Mouse (Mus musculus) left cerebral cortex, adult 18-20 months (tissue): Measurements from ENCODE around the gene Atp6ap1. TPM values are rescaled to one million over a fixed set of nuclear protein-coding genes. Genes with fewer than 3 reads are reported as not detected.
A peak's percentile ranks its signal among the peaks of the same experiment; 100 is the strongest.

ENCODE experiments used
- DNase-seq, 2 experiments: peaks; one replicate each; pipeline ENCODE4 v3.0.0; 2021 to 2022; ENCODE audit warnings: low spot score in 2 of 2, mixed read lengths in 1 of 2
- microRNA-seq, 2 experiments: library from miRNA; unstranded; fragments of <30 nt; microRNA quantifications; one replicate each; pipeline ENCODE4 v1.2.0; 2021
- total RNA-seq, 2 experiments: library from RNA; stranded (reverse); gene quantifications; 2 replicates each; pipeline ENCODE4 v1.2.3; 2021

Atp6ap1 gene
- total RNA-seq, 2 experiments from 2014 or later, result 353 to 362 TPM

DNA sequence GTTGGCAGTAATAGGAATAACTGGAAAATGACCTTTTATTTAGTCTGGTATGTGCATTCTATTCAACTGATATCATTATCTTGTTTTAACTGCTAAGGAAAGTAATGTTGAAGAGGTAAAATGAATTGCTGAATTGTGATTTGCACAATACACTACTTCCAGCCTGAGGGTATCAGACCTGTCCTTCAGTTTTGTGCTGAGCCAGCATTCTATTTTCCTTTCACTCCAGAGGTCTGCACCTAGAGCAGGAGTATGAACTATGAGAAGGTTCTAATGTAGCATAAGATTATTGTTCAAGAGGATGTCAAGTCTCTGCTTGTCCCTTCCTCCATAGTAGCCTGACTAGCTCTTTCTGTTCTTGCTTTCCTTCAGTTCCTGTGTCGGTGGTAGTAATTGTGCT is 1.5 kb downstream of the Atp6ap1 start:
- DNase-seq, result no peak

DNA sequence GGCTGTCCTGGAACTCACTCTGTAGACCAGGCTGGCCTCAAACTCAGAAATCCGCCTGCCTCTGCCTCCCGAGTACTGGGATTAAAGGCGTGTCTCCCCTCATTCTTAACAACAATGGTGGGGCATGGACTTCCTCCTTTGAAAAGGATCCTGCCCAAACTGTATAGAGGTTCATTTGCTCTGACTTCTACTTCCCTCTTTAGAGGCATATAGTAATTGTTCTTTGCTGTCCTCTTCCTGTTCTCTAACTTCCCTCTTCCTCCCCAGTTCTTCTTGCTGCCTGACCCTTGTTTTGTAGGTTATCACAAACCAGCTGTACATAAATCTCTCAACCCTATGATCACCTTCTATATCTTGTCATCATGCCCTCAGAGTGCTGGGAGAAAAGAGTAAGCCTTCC is 2.8 kb downstream of the Atp6ap1 start:
- no peak for DNase-seq

DNA sequence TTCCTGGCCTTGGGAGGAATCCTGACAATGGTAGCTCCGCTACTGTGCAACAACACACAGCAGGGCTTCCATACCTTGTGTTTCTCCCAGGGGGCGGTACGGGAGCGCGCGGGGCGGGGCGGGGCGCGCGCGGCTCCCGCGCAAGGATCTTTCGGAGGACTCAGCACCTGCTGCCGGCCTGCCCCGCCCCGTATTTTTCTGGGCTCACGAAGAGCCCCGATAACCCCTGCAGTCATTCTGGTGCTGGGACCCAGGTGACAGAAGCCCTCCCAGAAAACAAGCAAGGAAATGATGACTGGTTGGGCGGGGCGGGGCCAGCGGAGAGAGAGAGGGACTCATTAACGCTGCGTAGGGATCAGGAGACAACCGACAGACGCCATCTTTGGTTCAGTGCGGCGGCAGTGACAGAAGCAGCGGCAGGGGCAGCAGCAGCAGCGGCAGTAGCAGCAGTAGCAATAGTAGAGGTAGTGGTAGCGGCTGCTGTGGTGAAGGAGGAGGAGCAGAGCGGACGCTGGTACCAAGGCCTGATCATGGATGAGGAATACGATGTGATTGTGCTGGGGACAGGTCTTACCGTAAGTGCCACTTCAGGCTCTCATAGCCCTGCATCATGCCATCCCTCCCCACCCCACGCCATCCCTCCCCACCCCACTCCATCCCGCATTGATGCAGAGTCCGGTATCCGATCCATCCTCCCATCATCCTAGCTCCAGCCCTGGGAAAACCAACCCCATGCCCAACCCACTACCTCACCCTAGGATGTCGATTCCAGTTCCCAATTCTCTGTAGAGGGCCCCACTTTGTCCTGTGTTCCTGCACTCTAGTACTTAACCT is 8.2 kb downstream of the Atp6ap1 start, which contains the start of gene Gdi1:
Gene Gdi1, plus strand, starts transcription at position 132 of the 834 bp plus-strand sequence.
- DNase-seq, result peak; percentile 52 to 67

DNA sequence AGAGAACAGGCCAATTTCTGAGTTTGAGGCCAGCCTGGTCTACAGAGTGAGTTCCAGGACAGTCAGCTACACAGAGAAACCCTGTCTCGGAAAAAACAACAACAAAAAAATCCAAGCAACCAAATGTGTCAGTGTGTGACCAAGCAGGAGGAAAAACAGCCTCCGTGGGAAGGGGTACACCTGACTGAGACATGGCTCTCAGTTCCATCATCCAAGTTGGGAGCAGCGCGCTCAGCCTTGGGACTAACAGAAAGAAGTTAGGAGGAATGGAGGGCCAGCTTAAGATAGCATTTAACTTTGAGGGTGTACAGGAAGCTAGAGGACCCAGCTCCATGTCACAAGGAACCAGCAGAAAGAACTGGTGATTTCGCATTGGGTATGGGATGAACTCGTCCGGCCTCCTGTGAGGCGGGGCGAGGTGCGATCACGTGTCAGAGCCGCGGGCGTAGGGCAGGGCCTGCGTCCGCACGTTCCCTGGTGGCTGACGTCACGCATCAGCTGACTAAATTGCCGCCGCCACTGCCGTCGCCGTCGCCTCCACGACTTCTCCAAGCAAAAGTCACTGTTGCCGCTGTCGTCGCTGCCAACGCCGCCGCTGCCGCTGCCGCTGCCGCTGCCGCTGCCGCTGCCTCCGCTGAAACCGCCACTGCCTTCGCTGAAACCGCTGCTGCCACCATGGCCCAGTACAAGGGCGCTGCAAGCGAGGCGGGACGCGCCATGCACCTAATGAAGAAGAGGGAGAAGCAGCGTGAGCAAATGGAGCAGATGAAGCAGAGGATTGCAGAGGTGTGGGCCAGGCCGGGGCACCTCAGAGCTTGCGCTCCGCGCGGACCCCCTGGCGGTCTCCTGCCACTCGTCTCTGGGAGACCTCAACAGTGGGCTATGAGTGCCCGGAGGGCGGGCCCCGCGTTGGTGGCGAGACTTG is 15.9 kb downstream of the Atp6ap1 start, which contains the start of gene Fam50a:
Gene Fam50a, plus strand, starts transcription at position 494 of the 925 bp plus-strand sequence.
- peak; percentile 85 to 89 for DNase-seq

DNA sequence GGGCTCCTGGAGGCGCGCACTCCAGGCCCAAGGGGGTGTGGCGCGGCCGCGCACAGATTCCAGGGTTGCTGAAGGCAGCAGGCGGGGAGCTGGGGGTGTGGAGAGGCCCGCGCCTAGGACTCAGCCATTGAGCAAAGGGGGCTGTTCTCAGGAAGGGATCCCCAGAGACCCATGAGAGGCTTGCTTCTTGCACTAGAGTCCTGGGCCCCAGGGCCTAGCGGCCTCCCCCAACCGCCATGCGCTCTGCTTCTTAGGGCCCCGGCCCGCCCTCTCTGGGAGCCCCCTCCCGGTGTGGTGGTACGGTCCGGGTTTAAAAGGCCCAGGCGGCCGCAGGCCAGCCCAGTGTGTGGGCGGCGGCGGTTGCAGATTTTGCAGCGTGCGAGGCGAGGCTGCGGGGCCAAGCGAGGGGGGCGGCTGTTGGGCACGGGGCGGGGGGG is 31.8 kb downstream of the Atp6ap1 start, which contains the start of gene Plxna3:
Gene Plxna3, plus strand, starts transcription at position 342 of the 437 bp plus-strand sequence.
- peak; percentile 43 to 58 for DNase-seq

DNA sequence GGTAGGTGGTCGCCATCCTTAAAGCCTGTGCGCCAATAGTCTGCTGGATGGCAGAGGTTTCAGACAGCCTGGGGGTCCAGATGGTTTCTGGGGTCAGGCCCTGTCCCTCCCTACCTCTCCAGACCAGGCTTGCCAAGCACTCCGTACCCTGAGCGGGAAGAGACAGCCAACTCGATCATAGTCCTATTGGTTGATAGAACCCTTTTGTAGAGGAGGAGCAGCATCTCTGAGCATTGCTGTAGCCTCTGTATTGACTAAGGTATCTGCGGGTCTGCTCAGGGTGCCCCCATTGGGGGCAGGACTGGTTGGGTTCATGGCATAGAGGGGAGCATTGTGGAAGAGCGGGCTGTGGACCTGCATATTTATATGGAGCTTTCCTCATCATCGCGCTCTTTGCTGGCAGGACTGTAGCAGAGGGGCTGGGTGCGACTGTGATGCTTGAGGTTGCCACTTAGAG is 32.3 kb downstream of the Atp6ap1 start:
- DNase-seq, result no peak

DNA sequence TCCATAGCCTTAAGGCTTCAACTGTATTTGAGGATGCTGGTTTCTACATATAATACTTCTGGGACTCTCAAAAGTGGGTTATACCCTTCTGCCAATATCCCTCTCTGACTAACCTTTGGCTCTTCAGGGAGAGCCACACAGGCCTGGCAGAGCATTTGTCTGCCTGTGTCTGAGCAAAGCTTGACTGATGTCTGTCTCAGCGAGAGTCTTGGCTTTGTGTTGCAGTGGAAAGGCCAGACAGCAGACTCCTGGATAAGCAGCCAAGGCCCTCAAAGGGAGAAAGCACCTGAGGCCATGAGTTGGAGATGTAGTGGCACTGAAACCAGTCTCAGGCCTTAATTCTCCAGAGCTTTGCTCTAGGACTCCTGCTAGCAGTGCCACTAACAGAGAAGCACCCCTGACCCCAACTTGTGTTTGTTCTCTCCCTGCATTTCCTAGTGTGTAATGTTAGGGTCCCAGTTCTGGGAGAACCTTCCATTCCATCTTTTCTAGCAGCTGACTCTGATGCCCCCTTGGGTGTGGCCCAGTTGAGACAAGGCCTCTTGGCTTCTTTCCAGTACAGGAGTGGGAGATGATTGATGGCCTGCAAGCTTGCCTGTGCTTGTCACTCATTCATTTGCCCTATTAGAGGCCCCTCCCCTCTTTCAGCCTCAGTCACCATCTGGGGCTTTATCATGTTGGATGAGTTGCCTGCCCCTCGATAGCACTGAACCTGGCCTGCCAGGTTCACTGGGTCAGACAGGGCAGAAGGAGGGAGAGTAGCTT is 33.5 kb downstream of the Atp6ap1 start:
- DNase-seq, result no peak

DNA sequence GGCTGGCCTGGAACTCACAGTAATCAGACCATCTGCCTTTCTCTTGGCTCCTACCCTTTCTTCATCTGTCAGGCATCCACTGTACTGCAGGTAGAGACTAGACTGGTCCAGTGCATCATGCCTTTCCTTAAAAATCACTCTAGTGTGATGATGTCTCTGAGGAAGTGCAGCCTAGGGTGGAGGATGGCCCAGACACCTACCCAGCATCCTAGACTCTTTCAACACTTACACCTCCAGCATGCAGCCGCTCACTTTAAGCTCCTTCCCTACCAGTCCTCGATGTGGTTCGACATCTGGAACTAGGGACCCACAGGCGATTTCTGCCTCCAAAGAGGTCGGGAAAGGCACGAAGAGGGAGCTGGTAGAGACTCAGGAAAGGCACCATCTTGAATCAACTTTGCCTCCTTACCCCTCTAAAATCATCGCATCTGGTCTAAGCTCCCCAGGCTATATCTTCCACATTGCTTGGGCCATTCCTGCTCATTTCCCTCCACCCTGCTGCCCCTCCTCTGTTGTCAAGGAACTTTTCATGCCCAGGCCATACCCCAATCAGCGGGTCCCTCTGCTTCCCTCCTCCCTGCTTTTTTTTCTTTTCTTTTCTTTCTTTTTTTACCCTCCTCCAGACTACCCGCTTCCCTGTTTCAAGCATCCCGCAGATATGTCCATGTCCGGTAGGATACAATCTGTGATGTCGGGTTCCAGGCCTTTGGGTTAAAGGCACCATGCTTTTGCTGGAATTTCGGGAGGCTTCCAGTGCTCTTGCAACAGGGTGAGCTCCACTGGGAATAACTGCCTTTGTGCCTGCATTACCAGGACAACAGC is 56.0 kb downstream of the Atp6ap1 start:
- DNase-seq, result no peak

DNA sequence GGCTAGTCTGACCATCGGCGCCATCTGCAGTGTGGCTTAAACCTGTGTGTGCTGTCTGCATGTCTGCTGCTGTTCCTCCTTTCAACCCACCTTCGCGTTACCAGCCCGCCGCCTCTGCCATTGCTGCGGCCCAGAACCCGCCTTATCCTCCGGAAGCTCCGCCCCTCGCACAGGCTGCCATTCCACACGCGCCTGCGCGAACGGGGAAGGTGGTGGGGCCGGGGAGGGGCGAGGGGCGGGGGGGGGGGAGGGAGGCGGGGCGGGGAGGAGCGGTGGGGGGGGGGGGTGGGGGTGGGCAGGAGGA is 56.5 kb downstream of the Atp6ap1 start, which contains the start of gene Lage3:
Gene Lage3, minus strand, starts transcription at position 152 of the 304 bp plus-strand sequence.
- DNase-seq, result peak; percentile 72 to 82

Small RNAs within 50 kb of the gene (microRNA-seq; reads per million reads assigned to microRNA genes)
- gene Mir7091, result 0 reads per million in 2 experiments
- gene Mir7092, result 0 to 0.21 reads per million in 2 experiments

Other genes starting within 250 kb of the Atp6ap1 start
- gene Opn1mw, start 169.6 kb upstream of the Atp6ap1 start, total RNA-seq, result under 1 TPM; 0.60 to 0.70 TPM
- gene Mecp2, start 161.7 kb upstream of the Atp6ap1 start, total RNA-seq, result 10 to 100 TPM; 89.6 to 94.8 TPM
- not detected for gene Tex28, start 129.3 kb upstream of the Atp6ap1 start, total RNA-seq
- gene Tktl1, start 119.8 kb upstream of the Atp6ap1 start, total RNA-seq, result not detected
- 10 to 100 TPM; 44.0 to 49.5 TPM for gene Flna, start 47.3 kb upstream of the Atp6ap1 start, total RNA-seq
- gene Emd, start 42.4 kb upstream of the Atp6ap1 start, total RNA-seq, result 10 to 100 TPM; 35.3 to 39.6 TPM
- 100 to 1,000 TPM; 188 to 216 TPM for gene Rpl10, start 26.3 kb upstream of the Atp6ap1 start, total RNA-seq
- gene Taz, start 15.2 kb upstream of the Atp6ap1 start, total RNA-seq, result 10 to 100 TPM; 60.4 to 62.5 TPM
- gene Dnase1l1, start 14.8 kb upstream of the Atp6ap1 start, total RNA-seq, result 1 to 10 TPM; 3.0 to 3.3 TPM
- 100 to 1,000 TPM; 611 to 641 TPM for gene Gdi1, start 7.9 kb downstream of the Atp6ap1 start, total RNA-seq
- 10 to 100 TPM; 26.5 to 26.8 TPM for gene Fam50a, start 15.9 kb downstream of the Atp6ap1 start, total RNA-seq
- gene Plxna3, start 32.0 kb downstream of the Atp6ap1 start, total RNA-seq, result 10 to 100 TPM; 22.7 to 24.6 TPM
- gene Lage3, start 56.5 kb downstream of the Atp6ap1 start, total RNA-seq, result 10 to 100 TPM; 20.5 to 23.9 TPM
- 10 to 100 TPM; 68.3 to 71.6 TPM for gene Ubl4a, start 76.1 kb downstream of the Atp6ap1 start, total RNA-seq
- gene Slc10a3, start 76.3 kb downstream of the Atp6ap1 start, total RNA-seq, result 1 to 10 TPM; 2.7 to 3.4 TPM
- 10 to 100 TPM; 18.2 to 19.7 TPM for gene Fam3a, start 96.2 kb downstream of the Atp6ap1 start, total RNA-seq
- 10 to 100 TPM; 41.3 to 45.7 TPM for gene Ikbkg, start 96.2 kb downstream of the Atp6ap1 start, total RNA-seq
- 10 to 100 TPM; 28.3 to 37.7 TPM for gene G6pdx, start 132.1 kb downstream of the Atp6ap1 start, total RNA-seq
- gene Gm6880, start 184.3 kb downstream of the Atp6ap1 start, total RNA-seq, result not detected